ENCODE assay signal across 17 mouse cellular contexts in the genomic region with DNA sequence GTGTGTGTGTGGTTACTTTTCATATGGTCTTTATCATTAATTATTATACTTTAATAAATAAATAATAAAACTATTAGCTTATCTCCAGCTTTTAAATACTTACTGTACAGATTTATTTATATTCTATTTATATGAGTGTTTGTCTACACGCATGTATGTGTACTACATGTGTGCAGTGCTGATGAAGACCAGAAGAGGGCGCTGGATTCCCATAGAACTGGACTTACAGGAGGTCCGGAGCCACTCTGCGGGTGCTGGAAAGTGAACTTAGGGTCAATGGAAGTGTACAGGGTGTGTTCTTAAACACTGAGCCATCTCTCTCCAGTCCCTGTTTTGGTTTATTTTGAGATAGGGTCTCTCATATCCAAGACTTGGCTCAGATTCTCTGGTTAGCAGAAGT. TPM values are rescaled to one million over a fixed set of nuclear protein-coding genes. Genes with fewer than 3 reads are reported as not detected.
"Had no signal": no experiment of that assay in that cellular context is flagged by ENCODE, and none has a peak within 500 bp of the region (broad histone marks: within the 10 kb centered on the region; RNA-seq: fewer than 3 reads in every experiment).

No protein-coding gene starts in this region.

- H3K9ac ChIP-seq: limb, embryonic 13.5 days; liver, embryonic 12.5 days; liver, embryonic 15.5 days; midbrain, embryonic 12.5 days had no signal

- H3K4me1 ChIP-seq: liver, embryonic 12.5 days had no signal

- H3K4me2 ChIP-seq: limb, embryonic 13.5 days; liver, embryonic 12.5 days; liver, embryonic 15.5 days; midbrain, embryonic 12.5 days had no signal

- DNase-seq: kidney, adult 2 months; kidney, postnatal 10 days; kidney, postnatal 36 days; liver; lung, adult 18-20 months; lung, postnatal 14 days; right cerebral cortex, postnatal 25 days; thymus, adult 18-20 months; thymus, postnatal 36 days had no signal

- H3K4me3 ChIP-seq: limb, embryonic 10.5 days; limb, embryonic 13.5 days; liver, embryonic 12.5 days; liver, embryonic 15.5 days; midbrain, embryonic 12.5 days had no signal

- H3K36me3 ChIP-seq: limb, embryonic 10.5 days; limb, embryonic 13.5 days; liver, embryonic 12.5 days; liver, embryonic 15.5 days; midbrain, embryonic 12.5 days had no signal

- H3K27me3 ChIP-seq: liver, embryonic 15.5 days had no signal

- H3K27ac ChIP-seq: limb, embryonic 10.5 days; limb, embryonic 13.5 days; liver, embryonic 12.5 days; liver, embryonic 15.5 days; macrophage; midbrain, embryonic 12.5 days had no signal

- H3K9me3 ChIP-seq: liver, embryonic 12.5 days; liver, embryonic 15.5 days; midbrain, embryonic 12.5 days had no signal

- ATAC-seq: liver, embryonic 12.5 days; midbrain, embryonic 16.5 days had no signal

RNA-seq across cellular contexts. Expression of gene Mdfi, which starts 21.1 kb away (rescaled TPM):
- total RNA-seq: megakaryocyte, adult 5-6 weeks had no signal
- polyA plus RNA-seq: macrophage had no signal
